In genomic region chr2:79214982-79215381, GRCm38 (mm10) we compare ENCODE assay signal across 30 mouse cellular contexts. TPM values are rescaled to one million over a fixed set of nuclear protein-coding genes. Genes with fewer than 3 reads are reported as not detected.
A peak's percentile ranks its signal among the peaks of the same experiment; 100 is the strongest.
DNase-seq lines count a peak whose midpoint lies in the region; ATAC-seq lines count a peak whose summit lies in the region.
"Had no signal": no experiment of that assay in that cellular context is flagged by ENCODE, and none has a peak within 500 bp of the region (broad histone marks: within the 10 kb centered on the region; RNA-seq: fewer than 3 reads in every experiment).

No protein-coding gene starts in this region.

- H3K9ac ChIP-seq in embryonic facial prominence, embryonic 13.5 days = no peak overlapping the region
- H3K9ac ChIP-seq in neural tube, embryonic 15.5 days (replicated peaks) = no peak overlapping the region
- no peak overlapping the region for H3K9ac ChIP-seq in midbrain, embryonic 11.5 days (ENCODE audit: low read length)
- H3K9ac ChIP-seq: embryonic facial prominence, embryonic 15.5 days; forebrain, embryonic 12.5 days; forebrain, embryonic 15.5 days; heart, embryonic 12.5 days; heart, embryonic 15.5 days; hindbrain, embryonic 13.5 days; intestine, embryonic 15.5 days had no signal

- H3K27me3 ChIP-seq in embryonic facial prominence, embryonic 13.5 days = no peaks in the 10 kb centered on the region
- H3K27me3 ChIP-seq in embryonic facial prominence, embryonic 10.5 days (replicated peaks; ENCODE audit: low read depth, poor library complexity, severe bottlenecking) = no peaks in the 10 kb centered on the region
- no peaks in the 10 kb centered on the region for H3K27me3 ChIP-seq in neural tube, embryonic 15.5 days (replicated peaks)
- no peaks in the 10 kb centered on the region for H3K27me3 ChIP-seq in midbrain, embryonic 11.5 days (ENCODE audit: control insufficient read depth, insufficient read depth, low read length)
- H3K27me3 ChIP-seq: embryonic facial prominence, embryonic 15.5 days; forebrain, embryonic 12.5 days; forebrain, embryonic 15.5 days; heart, embryonic 12.5 days; heart, embryonic 15.5 days; hindbrain, embryonic 13.5 days; intestine, embryonic 15.5 days had no signal

- no peak for ATAC-seq in embryonic facial prominence, embryonic 13.5 days (ENCODE audit: insufficient number of reproducible peaks, insufficient read depth, low FRiP score, low TSS enrichment, low read depth)
- peak; percentile 25; the same call in 1 of the 2 replicates for ATAC-seq in granulocyte monocyte progenitor cell, adult 5-6 weeks (replicated peaks; ENCODE audit: poor library complexity, severe bottlenecking)
- no peak for ATAC-seq in neural tube, embryonic 15.5 days (ENCODE audit: low FRiP score)
- no peak for ATAC-seq in midbrain, embryonic 11.5 days (ENCODE audit: low FRiP score)
- ATAC-seq: forebrain, embryonic 15.5 days; hindbrain, embryonic 16.5 days; intestine, embryonic 15.5 days had no signal

- no peaks in the 10 kb centered on the region for H3K9me3 ChIP-seq in embryonic facial prominence, embryonic 13.5 days
- no peaks in the 10 kb centered on the region for H3K9me3 ChIP-seq in embryonic facial prominence, embryonic 10.5 days
- no peaks in the 10 kb centered on the region for H3K9me3 ChIP-seq in neural tube, embryonic 15.5 days (replicated peaks)
- H3K9me3 ChIP-seq in midbrain, embryonic 11.5 days (ENCODE audit: control insufficient read depth, low read length) = no peaks in the 10 kb centered on the region
- H3K9me3 ChIP-seq: embryonic facial prominence, embryonic 15.5 days; forebrain, embryonic 12.5 days; forebrain, embryonic 15.5 days; G1E; heart, embryonic 12.5 days; heart, embryonic 15.5 days; hindbrain, embryonic 10.5 days; hindbrain, embryonic 13.5 days; intestine, embryonic 15.5 days had no signal

- H3K4me1 ChIP-seq in embryonic facial prominence, embryonic 13.5 days = 0 out of 2 replicates have a peak, but pooled peaks cover 16% of the 10 kb centered on the region
- 0 out of 2 replicates have a peak, but pooled peaks cover 3% of the 10 kb centered on the region for H3K4me1 ChIP-seq in embryonic facial prominence, embryonic 10.5 days
- H3K4me1 ChIP-seq in neural tube, embryonic 15.5 days = no peaks in the 10 kb centered on the region
- no peaks in the 10 kb centered on the region for H3K4me1 ChIP-seq in midbrain, embryonic 11.5 days (ENCODE audit: control insufficient read depth, insufficient read depth, low read length)
- H3K4me1 ChIP-seq: forebrain, embryonic 12.5 days; forebrain, embryonic 15.5 days; heart, embryonic 12.5 days; heart, embryonic 15.5 days; hindbrain, embryonic 10.5 days; hindbrain, embryonic 13.5 days; intestine, embryonic 15.5 days had no signal

- no peaks in the 10 kb centered on the region for H3K36me3 ChIP-seq in embryonic facial prominence, embryonic 13.5 days
- no peaks in the 10 kb centered on the region for H3K36me3 ChIP-seq in embryonic facial prominence, embryonic 10.5 days (replicated peaks)
- H3K36me3 ChIP-seq in neural tube, embryonic 15.5 days = no peaks in the 10 kb centered on the region
- no peaks in the 10 kb centered on the region for H3K36me3 ChIP-seq in midbrain, embryonic 11.5 days (ENCODE audit: control insufficient read depth, insufficient read depth, low read length)
- H3K36me3 ChIP-seq: embryonic facial prominence, embryonic 15.5 days; forebrain, embryonic 12.5 days; forebrain, embryonic 15.5 days; G1E; heart, embryonic 12.5 days; heart, embryonic 15.5 days; hindbrain, embryonic 10.5 days; hindbrain, embryonic 13.5 days; intestine, embryonic 15.5 days had no signal

- H3K27ac ChIP-seq in embryonic facial prominence, embryonic 13.5 days = peak overlapping the region; percentile 5; the same call in 1 of the 2 replicates
- H3K27ac ChIP-seq in embryonic facial prominence, embryonic 10.5 days (replicated peaks) = no peak overlapping the region
- no peak overlapping the region for H3K27ac ChIP-seq in neural tube, embryonic 15.5 days (replicated peaks)
- no peak overlapping the region for H3K27ac ChIP-seq in midbrain, embryonic 11.5 days (ENCODE audit: low read depth, low read length)
- H3K27ac ChIP-seq: forebrain, embryonic 12.5 days; forebrain, embryonic 15.5 days; heart, embryonic 15.5 days; hindbrain, embryonic 10.5 days; hindbrain, embryonic 13.5 days; intestine, embryonic 15.5 days had no signal

- H3K4me3 ChIP-seq in embryonic facial prominence, embryonic 13.5 days = no peak overlapping the region
- no peak overlapping the region for H3K4me3 ChIP-seq in embryonic facial prominence, embryonic 10.5 days
- H3K4me3 ChIP-seq in neural tube, embryonic 15.5 days (replicated peaks) = no peak overlapping the region
- H3K4me3 ChIP-seq in midbrain, embryonic 11.5 days (ENCODE audit: low read depth, low read length) = no peak overlapping the region
- H3K4me3 ChIP-seq: embryonic facial prominence, embryonic 15.5 days; erythroblast, embryonic 14.5 days; forebrain, embryonic 12.5 days; forebrain, embryonic 15.5 days; heart, embryonic 12.5 days; heart, embryonic 15.5 days; hindbrain, embryonic 10.5 days; hindbrain, embryonic 13.5 days; intestine, embryonic 15.5 days had no signal

- no peak for DNase-seq in embryonic facial prominence, embryonic 10.5 days (ENCODE audit: low spot score)
- DNase-seq in ZHBTc4 (ENCODE audit: low read depth, low spot score) = peak; percentile 7
- no peak for DNase-seq in midbrain, embryonic 11.5 days (ENCODE audit: low spot score, missing footprints)
- DNase-seq in adrenal gland, adult (ENCODE audit: inconsistent age in 2 of 2, low spot score in 1 of 2) = no peak
- no peak for DNase-seq in frontal cortex, postnatal 36 days (ENCODE audit: low spot score in 2 of 2)
- DNase-seq: adrenal gland, adult 8-10 months; adrenal gland, postnatal 25 days; cerebellum, adult 18-20 months; cerebellum, adult 9-10 months; cerebellum, postnatal 25 days; embryo, embryonic 11 days; gastrocnemius, postnatal 14 days; heart, adult 18-20 months; heart, postnatal 10 days; heart, postnatal 36 days; kidney, adult 18-20 months had no signal

- H3K4me2 ChIP-seq in embryonic facial prominence, embryonic 13.5 days = no peak overlapping the region
- no peak overlapping the region for H3K4me2 ChIP-seq in neural tube, embryonic 15.5 days
- no peak overlapping the region for H3K4me2 ChIP-seq in midbrain, embryonic 11.5 days
- H3K4me2 ChIP-seq: embryonic facial prominence, embryonic 15.5 days; forebrain, embryonic 12.5 days; forebrain, embryonic 15.5 days; heart, embryonic 12.5 days; heart, embryonic 15.5 days; hindbrain, embryonic 13.5 days; intestine, embryonic 15.5 days had no signal

RNA-seq across cellular contexts. Expression of gene Itga4, which starts 40.2 kb away (rescaled TPM):
- 6.5 and 7.0 TPM in 2 replicates for polyA plus RNA-seq in embryonic facial prominence, embryonic 13.5 days (2015; fragmentation: Nextera tagmentation; extraction: Ambion mirVana)
- polyA plus RNA-seq in embryonic facial prominence, embryonic 10.5 days (2016; fragmentation: Nextera tagmentation; extraction: Ambion mirVana) = 6.0 and 6.1 TPM in 2 replicates
- 72.8 and 84.9 TPM in 2 replicates for total RNA-seq in granulocyte monocyte progenitor cell, adult 5-6 weeks (2014; fragmentation: Nextera tagmentation)
- total RNA-seq in granulocyte monocyte progenitor cell, adult 5-6 weeks (2017) = 80.1 and 85.1 TPM in 2 replicates
- polyA plus RNA-seq in neural tube, embryonic 15.5 days (2015; fragmentation: Nextera tagmentation; extraction: Ambion mirVana) = 2.8 and 10.3 TPM in 2 replicates
- 8.6 and 10.0 TPM in 2 replicates for polyA plus RNA-seq in midbrain, embryonic 11.5 days (2014; fragmentation: Nextera tagmentation; extraction: Ambion mirVana)
